In genomic region chr14:19701546-19701945, GRCm38 (mm10) we compare ENCODE assay signal across 22 mouse cellular contexts. TPM values are rescaled to one million over a fixed set of nuclear protein-coding genes. Genes with fewer than 3 reads are reported as not detected.
DNase-seq lines count a peak whose midpoint lies in the region; ATAC-seq lines count a peak whose summit lies in the region.
"Had no signal": no experiment of that assay in that cellular context is flagged by ENCODE, and none has a peak within 500 bp of the region (broad histone marks: within the 10 kb centered on the region; RNA-seq: fewer than 3 reads in every experiment).

No protein-coding gene starts in this region.

- H3K27ac ChIP-seq in heart, embryonic 11.5 days (ENCODE audit: low read depth, low read length) = no peak overlapping the region
- no peak overlapping the region for H3K27ac ChIP-seq in forebrain, embryonic 16.5 days (ENCODE audit: low read length)
- H3K27ac ChIP-seq: forebrain, embryonic 10.5 days; forebrain, embryonic 13.5 days; gastrocnemius, adult 2 months; heart, adult 2 months; heart, embryonic 10.5 days; hindbrain, embryonic 12.5 days; hindbrain, embryonic 15.5 days had no signal

- no peak overlapping the region for H3K4me3 ChIP-seq in heart, embryonic 11.5 days (ENCODE audit: low read depth, low read length)
- no peak overlapping the region for H3K4me3 ChIP-seq in forebrain, embryonic 16.5 days (replicated peaks; ENCODE audit: low read length)
- H3K4me3 ChIP-seq: forebrain, embryonic 10.5 days; forebrain, embryonic 13.5 days; gastrocnemius, adult 2 months; heart, adult 2 months; heart, embryonic 10.5 days; hindbrain, embryonic 12.5 days; hindbrain, embryonic 15.5 days had no signal

- no peak overlapping the region for H3K9ac ChIP-seq in heart, embryonic 11.5 days (ENCODE audit: low read depth, low read length)
- H3K9ac ChIP-seq in forebrain, embryonic 16.5 days (replicated peaks; ENCODE audit: low read depth, low read length) = no peak overlapping the region
- H3K9ac ChIP-seq: forebrain, embryonic 13.5 days; forebrain, postnatal 0 days; hindbrain, embryonic 12.5 days; hindbrain, embryonic 15.5 days had no signal

- no peak overlapping the region for H3K4me2 ChIP-seq in heart, embryonic 11.5 days
- no peak overlapping the region for H3K4me2 ChIP-seq in forebrain, embryonic 16.5 days (ENCODE audit: low read length)
- H3K4me2 ChIP-seq: forebrain, embryonic 13.5 days; hindbrain, embryonic 12.5 days; hindbrain, embryonic 15.5 days had no signal

- H3K27me3 ChIP-seq in heart, embryonic 11.5 days (ENCODE audit: control insufficient read depth, insufficient read depth, low read length) = no peaks in the 10 kb centered on the region
- H3K27me3 ChIP-seq in forebrain, embryonic 16.5 days (replicated peaks; ENCODE audit: control insufficient read depth, insufficient read depth, low read length) = no peaks in the 10 kb centered on the region

- H3K4me1 ChIP-seq in heart, embryonic 11.5 days (ENCODE audit: control insufficient read depth, insufficient read depth, low read length) = peaks cover 5% of the 10 kb centered on the region; the same call in 1 of the 2 replicates
- no peaks in the 10 kb centered on the region for H3K4me1 ChIP-seq in forebrain, embryonic 16.5 days (replicated peaks; ENCODE audit: control insufficient read depth, insufficient read depth, low read length)
- H3K4me1 ChIP-seq: hindbrain, embryonic 12.5 days; hindbrain, embryonic 15.5 days had no signal

- H3K9me3 ChIP-seq in heart, embryonic 11.5 days (replicated peaks; ENCODE audit: control insufficient read depth, low read length) = no peaks in the 10 kb centered on the region
- no peaks in the 10 kb centered on the region for H3K9me3 ChIP-seq in forebrain, embryonic 16.5 days (ENCODE audit: control insufficient read depth, low read length)
- H3K9me3 ChIP-seq: forebrain, embryonic 10.5 days; forebrain, embryonic 13.5 days; heart, embryonic 10.5 days; hindbrain, embryonic 12.5 days; hindbrain, embryonic 15.5 days had no signal

- no peaks in the 10 kb centered on the region for H3K36me3 ChIP-seq in heart, embryonic 11.5 days (ENCODE audit: control insufficient read depth, insufficient read depth, low read length)
- H3K36me3 ChIP-seq in forebrain, embryonic 16.5 days (ENCODE audit: control insufficient read depth, insufficient read depth) = no peaks in the 10 kb centered on the region
- H3K36me3 ChIP-seq: forebrain, embryonic 10.5 days; heart, embryonic 10.5 days; hindbrain, embryonic 12.5 days; hindbrain, embryonic 15.5 days had no signal

- no peak for ATAC-seq in heart, embryonic 11.5 days (replicated peaks; ENCODE audit: insufficient number of reproducible peaks, low FRiP score, low TSS enrichment)
- ATAC-seq in forebrain, embryonic 16.5 days = no peak
- ATAC-seq: CD4-positive, CD25-positive, alpha-beta regulatory T cell, adult 4 months; forebrain, embryonic 13.5 days; forebrain, postnatal 0 days had no signal

- DNase-seq in heart, adult 11 months = peak; percentile 10
- peak; percentile 10 for DNase-seq in A20 (ENCODE audit: low read depth, low spot score)
- peak; percentile 27 for DNase-seq in mesoderm, embryonic 11.5 days (ENCODE audit: low read depth, low spot score)
- no peak for DNase-seq in spleen, postnatal 36 days (ENCODE audit: low spot score in 2 of 2)
- DNase-seq: adrenal gland, adult 2 months; adrenal gland, postnatal 14 days; B cell, adult 2 months; cerebellum, adult 18-20 months; cerebellum, adult 9-10 months; cerebellum, postnatal 14 days; forebrain, postnatal 0 days; gastrocnemius, adult 2 months; gastrocnemius, postnatal 14 days; heart, adult 2 months had no signal

RNA-seq across cellular contexts. Expression of gene Nid2, which starts 49.5 kb away (rescaled TPM):
- 146 and 178 TPM in 2 replicates for polyA plus RNA-seq in heart, embryonic 11.5 days (2014; fragmentation: Nextera tagmentation; extraction: Ambion mirVana)
- polyA plus RNA-seq in forebrain, embryonic 16.5 days (2015; fragmentation: Nextera tagmentation; extraction: Ambion mirVana) = 28.4 and 39.7 TPM in 2 replicates

Comparison
In these comparisons a context has a peak if more than half of its experiments do, and no peak if none do; other contexts are left out.
1. DNase-seq: peak in heart, adult 11 months (single experiment), A20 (single experiment) and mesoderm, embryonic 11.5 days (single experiment); none in spleen, postnatal 36 days (0 of 2).